Mouse (Mus musculus) forebrain, embryonic 15.5 days (tissue): ENCODE data around the gene Fabp3. TPM values are rescaled to one million over a fixed set of nuclear protein-coding genes. Genes with fewer than 3 reads are reported as not detected.

Source experiments
- ATAC-seq: fragments of 200-750 bp; cut with Nextera tagmentation; replicated peaks from 2 replicates; pipeline ENCODE4 v1.8.0; 2017; ENCODE audit warnings: mild to moderate bottlenecking, moderate TSS enrichment, moderate library complexity
- H3K27ac ChIP-seq: fragments of 300-500 bp; sonication (generic); replicated peaks from 2 replicates; pipeline ENCODE4 v1.5.1; 2015; ENCODE audit warnings: mild to moderate bottlenecking, inconsistent platforms
- H3K27me3 ChIP-seq: fragments of 300-500 bp; sonication (generic); 2 replicates; pipeline ENCODE4 v1.6.1; 2015; ENCODE audit warnings: inconsistent platforms
- H3K36me3 ChIP-seq: fragments of 300-500 bp; sonication (generic); 2 replicates; pipeline ENCODE4 v1.6.1; 2015; ENCODE audit warnings: mild to moderate bottlenecking, inconsistent platforms
- H3K4me1 ChIP-seq: fragments of 300-500 bp; sonication (generic); 2 replicates; pipeline ENCODE4 v1.6.1; 2015; ENCODE audit warnings: inconsistent platforms
- H3K4me2 ChIP-seq: fragments of 300-500 bp; sonication (generic); replicated peaks from 2 replicates; pipeline ENCODE4 v1.6.1; 2015; ENCODE audit warnings: mild to moderate bottlenecking, inconsistent platforms
- H3K4me3 ChIP-seq: fragments of 300-500 bp; sonication (generic); 2 replicates; pipeline ENCODE4 v1.5.1; 2015; ENCODE audit warnings: mild to moderate bottlenecking, inconsistent platforms
- H3K9ac ChIP-seq: fragments of 300-500 bp; sonication (generic); replicated peaks from 2 replicates; pipeline ENCODE4 v1.6.1; 2015; ENCODE audit warnings: mild to moderate bottlenecking, inconsistent platforms
- H3K9me3 ChIP-seq: fragments of 300-500 bp; sonication (generic); 2 replicates; pipeline ENCODE4 v1.6.1; 2016; ENCODE audit warnings: inconsistent platforms
- WGBS: fragments of 180-500 bp; shearing (Covaris S2); methylation state at CpG from one replicate; pipeline ENCODE4 v1.1.7; 2015; ENCODE audit warnings: mixed read lengths; 5-methylcytosine and 5-hydroxymethylcytosine counted together
- polyA plus RNA-seq: library from polyadenylated mRNA; unstranded; fragments of >200 nt; fragmentation: Nextera tagmentation; extraction: Ambion mirVana; gene quantifications from 2 replicates; pipeline ENCODE4 v1.2.1, GENCODE M21; 2015

Gene Fabp3
- 95.6 and 102 TPM in 2 replicates for polyA plus RNA-seq

- H3K4me3 ChIP-seq = peak within 1 kb of the TSS; percentile 53
- peaks cover 18% of the 10 kb centered on the region for H3K27me3 ChIP-seq
- peak within 1 kb of the TSS; percentile 80 for H3K4me2 ChIP-seq
- H3K9me3 ChIP-seq = no peaks in the 10 kb centered on the region
- WGBS = under 1% methylated on average over 52 of the region's 52 CpGs
- H3K4me1 ChIP-seq = peaks cover 18% of the 10 kb centered on the region
- no peak within 1 kb of the TSS for H3K27ac ChIP-seq
- peak within 1 kb of the TSS; percentile 61 for H3K9ac ChIP-seq
- H3K36me3 ChIP-seq = no peaks in the 10 kb centered on the region
- peak; percentile 65 for ATAC-seq
Observed at GRCm38 (mm10) chr4:130308231-130309081, at the start of gene Fabp3, which contains the start of gene Gm10570. Gene Fabp3 (plus strand): TSS chr4:130308595. Gene Gm10570 (minus strand): TSS chr4:130308674.

GRCm38 (mm10) chr4:130260406-130260805, 48.0 kb upstream of the Fabp3 start:
- peaks cover 68% of the 10 kb centered on the region for H3K36me3 ChIP-seq
- no peak overlapping the region for H3K9ac ChIP-seq
- no peak overlapping the region for H3K4me3 ChIP-seq
- peaks cover 13% of the 10 kb centered on the region for H3K4me1 ChIP-seq
- H3K27ac ChIP-seq = no peak overlapping the region
- ATAC-seq = no peak
- WGBS = 34% methylated on average over 5 of the region's 5 CpGs
- no peaks in the 10 kb centered on the region for H3K27me3 ChIP-seq
- no peak overlapping the region for H3K4me2 ChIP-seq
- no peaks in the 10 kb centered on the region for H3K9me3 ChIP-seq

DNA sequence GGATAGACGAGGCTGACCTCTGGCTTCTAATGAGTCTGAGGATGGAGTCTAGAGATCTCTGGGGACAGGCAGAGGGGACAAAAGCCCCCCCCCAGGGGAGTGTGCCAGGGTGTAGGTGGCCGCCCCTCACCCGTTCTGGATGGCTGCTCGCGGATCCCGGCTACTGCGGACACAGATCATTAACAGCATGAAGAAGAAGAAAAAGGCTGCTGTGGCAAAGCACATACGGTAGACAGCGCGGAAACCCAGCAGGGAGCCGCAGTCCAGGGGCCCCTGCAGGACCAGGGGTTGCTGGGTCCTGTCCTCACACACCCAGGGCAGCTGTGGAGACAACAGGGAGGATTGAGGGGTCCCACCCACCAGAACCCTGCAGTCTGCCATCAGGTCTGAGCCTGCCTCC, 44.3 kb upstream of the Fabp3 start:
- ATAC-seq = no peak
- 31% methylated on average over 11 of the region's 11 CpGs for WGBS
- peaks cover 38% of the 10 kb centered on the region for H3K36me3 ChIP-seq

GRCm38 (mm10) chr4:130264698-130265349, 43.6 kb upstream of the Fabp3 start:
- no peak overlapping the region for H3K9ac ChIP-seq
- H3K9me3 ChIP-seq = no peaks in the 10 kb centered on the region
- H3K27ac ChIP-seq = no peak overlapping the region
- peak; percentile 51; the same call in 1 of the 2 replicates for ATAC-seq
- no peak overlapping the region for H3K4me3 ChIP-seq
- H3K36me3 ChIP-seq = peaks cover 31% of the 10 kb centered on the region
- peaks cover 21% of the 10 kb centered on the region for H3K4me1 ChIP-seq
- H3K27me3 ChIP-seq = no peaks in the 10 kb centered on the region
- H3K4me2 ChIP-seq = 0 out of 2 replicates have a peak overlapping the region, but pooled peaks have one; percentile 4
- WGBS = 29% methylated on average over 24 of the region's 24 CpGs

More for the DNA sequence above, 44.3 kb upstream of the Fabp3 start:
- Histone ChIP-seq H3K4me3 (no peak overlapping the region), H3K4me1 (peaks cover 21% of the 10 kb centered on the region), H3K27me3 (no peaks in the 10 kb centered on the region), H3K27ac (no peak overlapping the region), H3K9ac (no peak overlapping the region), H3K4me2 (no peak overlapping the region), H3K9me3 (no peaks in the 10 kb centered on the region)

DNA sequence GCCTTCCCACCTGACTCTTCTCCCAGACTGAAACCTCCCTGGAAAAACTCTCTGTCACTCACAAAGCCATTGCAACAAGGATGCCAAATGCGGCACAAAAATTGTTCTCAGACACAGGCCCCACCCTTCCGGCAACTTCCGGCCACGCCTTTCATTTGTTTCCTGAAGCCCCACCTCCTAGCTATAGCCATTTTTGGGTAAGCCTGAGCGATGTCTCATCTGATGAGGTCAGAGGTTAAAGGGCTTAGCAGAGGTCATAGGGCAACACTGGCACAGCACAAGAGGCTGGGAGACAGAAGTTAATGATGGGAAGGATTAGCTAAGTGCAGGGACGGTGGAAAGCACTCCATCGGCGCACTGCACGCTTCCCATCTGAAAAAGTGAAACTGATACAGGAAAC, 41.8 kb upstream of the Fabp3 start:
- H3K27ac ChIP-seq = no peak overlapping the region
- H3K4me1 ChIP-seq = peaks cover 30% of the 10 kb centered on the region
- no peak overlapping the region for H3K4me2 ChIP-seq
- no peak overlapping the region for H3K9ac ChIP-seq
- H3K36me3 ChIP-seq = peaks cover 17% of the 10 kb centered on the region
- H3K4me3 ChIP-seq = no peak overlapping the region
- H3K27me3 ChIP-seq = no peaks in the 10 kb centered on the region
- 46% methylated on average over 9 of the region's 9 CpGs for WGBS
- ATAC-seq = no peak
- H3K9me3 ChIP-seq = no peaks in the 10 kb centered on the region

DNA sequence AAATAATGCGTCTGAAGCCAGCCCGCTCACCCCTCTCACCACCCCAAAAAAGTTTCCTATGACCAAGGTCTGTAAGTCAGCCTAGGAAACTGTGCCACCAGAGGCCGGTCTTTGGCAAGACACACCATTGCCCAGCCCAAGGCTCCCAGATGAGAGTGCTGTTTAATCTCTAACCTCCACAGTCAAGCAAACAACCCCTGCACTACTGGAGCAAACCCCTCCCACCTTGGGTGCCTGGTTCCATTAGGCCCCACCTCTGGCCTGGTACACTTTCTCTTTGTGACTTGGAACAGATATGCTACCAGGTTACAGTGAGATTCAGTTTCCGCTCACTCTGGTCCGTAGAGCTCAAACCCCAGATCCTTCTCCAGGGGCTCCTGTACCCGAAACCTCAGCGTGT, 41.3 kb upstream of the Fabp3 start:
- Histone ChIP-seq H3K4me1 (peaks cover 35% of the 10 kb centered on the region), H3K36me3 (peaks cover 15% of the 10 kb centered on the region), H3K27ac (no peak overlapping the region), H3K4me3 (no peak overlapping the region), H3K9me3 (no peaks in the 10 kb centered on the region), H3K27me3 (no peaks in the 10 kb centered on the region), H3K4me2 (no peak overlapping the region), H3K9ac (no peak overlapping the region)
- 81% methylated on average over 7 of the region's 7 CpGs for WGBS
- no peak for ATAC-seq

GRCm38 (mm10) chr4:130268736-130269135, 39.7 kb upstream of the Fabp3 start:
- no peak overlapping the region for H3K9ac ChIP-seq
- ATAC-seq = no peak
- H3K36me3 ChIP-seq = no peaks in the 10 kb centered on the region
- H3K27me3 ChIP-seq = no peaks in the 10 kb centered on the region
- no peak overlapping the region for H3K4me2 ChIP-seq
- peaks cover 52% of the 10 kb centered on the region for H3K4me1 ChIP-seq
- no peaks in the 10 kb centered on the region for H3K9me3 ChIP-seq
- WGBS = 91% methylated on average over 10 of the region's 10 CpGs
- H3K4me3 ChIP-seq = no peak overlapping the region
- H3K27ac ChIP-seq = no peak overlapping the region

GRCm38 (mm10) chr4:130270089-130270488, 38.3 kb upstream of the Fabp3 start:
- H3K4me3 ChIP-seq = no peak overlapping the region
- no peak overlapping the region for H3K4me2 ChIP-seq
- peaks cover 41% of the 10 kb centered on the region for H3K4me1 ChIP-seq
- H3K27me3 ChIP-seq = no peaks in the 10 kb centered on the region
- H3K36me3 ChIP-seq = no peaks in the 10 kb centered on the region
- H3K27ac ChIP-seq = peak overlapping the region; percentile 75
- H3K9ac ChIP-seq = no peak overlapping the region
- H3K9me3 ChIP-seq = no peaks in the 10 kb centered on the region
- WGBS = 68% methylated on average over 8 of the region's 8 CpGs
- ATAC-seq = no peak

GRCm38 (mm10) chr4:130270611-130271347, 37.6 kb upstream of the Fabp3 start:
- Histone ChIP-seq H3K36me3 (no peaks in the 10 kb centered on the region), H3K4me1 (peaks cover 43% of the 10 kb centered on the region), H3K27me3 (no peaks in the 10 kb centered on the region), H3K27ac (peak overlapping the region; percentile 75), H3K9ac (no peak overlapping the region), H3K4me2 (no peak overlapping the region), H3K4me3 (no peak overlapping the region), H3K9me3 (no peaks in the 10 kb centered on the region)
- ATAC-seq = no peak
- WGBS = 77% methylated on average over 6 of the region's 6 CpGs

DNA sequence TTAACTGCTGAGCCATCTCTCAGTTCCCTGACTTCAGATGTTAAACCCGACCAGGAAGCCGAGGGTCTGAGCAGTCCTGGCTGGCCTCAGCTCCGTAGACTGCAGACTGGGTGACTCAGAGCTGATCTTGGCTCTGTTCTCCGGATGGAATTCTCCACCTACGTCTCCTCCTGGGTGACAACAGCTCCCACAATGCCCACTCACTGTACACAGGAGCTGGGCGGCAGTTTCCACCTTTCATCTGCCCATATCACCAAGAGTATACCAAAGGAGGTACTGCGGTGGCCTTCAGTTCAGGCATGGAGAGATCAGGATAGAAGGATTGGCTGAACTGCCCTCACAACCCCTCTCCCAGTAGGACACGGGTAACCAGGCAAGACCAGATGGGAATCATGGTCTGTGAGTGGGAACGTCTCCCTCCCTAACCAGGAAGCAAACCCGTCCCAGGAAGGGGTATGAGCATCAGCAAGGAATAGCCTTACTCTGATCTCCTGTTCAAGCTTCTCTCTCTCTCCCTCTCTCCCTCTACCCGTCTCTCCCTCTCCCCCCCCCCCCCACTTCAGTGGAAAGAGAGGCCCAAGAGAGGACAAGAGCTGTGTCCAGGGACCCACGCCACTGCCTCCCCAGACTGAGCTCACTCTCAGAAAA, 34.6 kb upstream of the Fabp3 start:
- Histone ChIP-seq H3K36me3 (no peaks in the 10 kb centered on the region), H3K9me3 (no peaks in the 10 kb centered on the region), H3K4me3 (peak overlapping the region; percentile 94), H3K4me1 (peaks cover 39% of the 10 kb centered on the region), H3K4me2 (peak overlapping the region; percentile 70), H3K9ac (peak overlapping the region; percentile 99), H3K27me3 (no peaks in the 10 kb centered on the region), H3K27ac (peak overlapping the region; percentile 98)
- 1% methylated on average over 12 of the region's 12 CpGs for WGBS
- ATAC-seq = peak; percentile 49

- no peaks in the 10 kb centered on the region for H3K36me3 ChIP-seq
- ATAC-seq = peak; percentile 87
- H3K27ac ChIP-seq = peak overlapping the region; percentile 98
- H3K9ac ChIP-seq = peak overlapping the region; percentile 99
- no peaks in the 10 kb centered on the region for H3K27me3 ChIP-seq
- H3K4me2 ChIP-seq = peak overlapping the region; percentile 70
- peak overlapping the region; percentile 94 for H3K4me3 ChIP-seq
- under 1% methylated on average over 27 of the region's 29 CpGs for WGBS
- peaks cover 39% of the 10 kb centered on the region for H3K4me1 ChIP-seq
- H3K9me3 ChIP-seq = no peaks in the 10 kb centered on the region
Observed at GRCm38 (mm10) chr4:130274346-130275015, 33.9 kb upstream of the Fabp3 start.
